Mouse (Mus musculus) right cerebral cortex, postnatal 25 days (tissue): ENCODE data around the gene Otulin.

Source experiments
- DNase-seq: peaks from one replicate; pipeline ENCODE4 v3.0.0; 2022

Gene Otulin

DNA sequence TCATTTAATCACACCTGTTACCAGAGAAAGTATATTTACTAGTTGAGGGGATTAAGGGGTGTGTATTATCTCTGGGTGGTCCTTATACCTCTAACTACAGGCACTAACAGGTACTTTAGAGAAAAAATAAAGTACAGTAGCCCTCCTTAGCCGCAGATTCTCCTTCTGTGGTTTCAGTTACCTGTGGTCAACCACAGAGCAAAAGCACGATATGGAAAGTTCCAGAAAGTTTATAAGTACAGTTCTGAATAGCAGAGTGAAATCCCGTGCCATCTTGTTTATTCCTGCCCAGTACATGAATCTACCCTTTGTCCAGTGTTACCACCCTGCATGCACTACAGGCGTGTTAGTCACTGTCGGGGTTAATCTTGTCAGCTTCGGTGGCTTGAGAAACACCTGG, 51.6 kb downstream of the Otulin start:
- DNase-seq, result no peak

DNA sequence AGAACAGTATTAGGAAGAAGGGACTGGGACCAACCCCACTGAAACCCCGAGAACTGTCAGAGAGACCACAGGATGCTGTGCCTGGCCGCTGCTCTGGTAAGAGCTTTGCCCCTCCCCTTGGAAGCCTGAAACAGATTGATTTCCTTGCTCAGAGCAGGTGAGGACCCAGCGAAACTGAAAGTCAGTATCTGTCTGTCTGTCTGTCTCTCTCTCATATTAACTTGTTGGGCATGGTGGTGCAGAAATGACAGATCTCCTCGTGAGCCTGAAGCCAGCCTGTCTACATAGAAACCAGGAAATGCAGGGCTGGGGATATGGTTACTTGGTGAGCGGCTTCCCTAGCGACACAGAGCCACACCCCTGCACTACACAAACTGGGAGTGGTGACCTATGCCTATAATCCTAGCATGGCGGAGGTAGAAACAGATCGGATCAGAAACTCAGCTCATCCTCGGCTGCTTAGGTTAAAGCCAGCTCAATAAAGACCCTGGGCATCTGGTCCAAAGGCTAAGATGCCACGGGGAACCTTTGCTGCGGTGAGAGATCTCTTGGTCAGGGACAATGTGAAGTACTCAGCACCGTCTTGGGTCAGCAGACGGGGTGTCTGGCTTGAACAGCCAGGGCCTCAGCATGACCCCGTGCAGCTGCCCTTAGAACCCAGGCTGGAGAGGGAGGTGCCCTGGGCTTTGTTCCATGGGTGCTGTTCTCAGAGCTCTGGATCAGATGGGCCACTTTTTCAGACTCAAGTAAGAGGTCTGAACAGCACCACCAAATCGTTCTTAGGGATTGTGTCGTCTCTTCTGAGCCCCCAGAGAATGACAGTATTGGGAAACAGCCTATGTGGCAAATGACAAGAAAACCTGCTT, 52.3 kb downstream of the Otulin start:
- no peak for DNase-seq

DNA sequence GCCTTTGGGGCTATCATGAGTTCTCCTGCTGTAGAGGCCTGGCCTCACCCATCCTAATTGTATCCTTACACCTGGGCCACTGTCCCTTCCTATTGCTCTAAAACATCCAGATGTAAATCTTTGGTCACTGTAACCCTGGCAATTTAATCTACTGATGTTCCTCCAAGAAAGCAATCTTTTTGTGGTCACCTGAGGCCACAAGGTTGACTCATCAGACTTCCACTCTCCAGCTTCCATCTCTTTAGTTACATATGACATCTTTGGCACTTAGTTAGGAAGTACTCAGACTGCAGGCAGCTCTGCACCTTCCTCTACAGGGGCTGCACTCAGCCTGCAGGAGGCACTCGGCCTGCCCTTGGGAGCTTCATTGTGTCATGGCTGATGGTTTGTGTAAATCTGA, 53.6 kb downstream of the Otulin start:
- DNase-seq, result no peak

DNA sequence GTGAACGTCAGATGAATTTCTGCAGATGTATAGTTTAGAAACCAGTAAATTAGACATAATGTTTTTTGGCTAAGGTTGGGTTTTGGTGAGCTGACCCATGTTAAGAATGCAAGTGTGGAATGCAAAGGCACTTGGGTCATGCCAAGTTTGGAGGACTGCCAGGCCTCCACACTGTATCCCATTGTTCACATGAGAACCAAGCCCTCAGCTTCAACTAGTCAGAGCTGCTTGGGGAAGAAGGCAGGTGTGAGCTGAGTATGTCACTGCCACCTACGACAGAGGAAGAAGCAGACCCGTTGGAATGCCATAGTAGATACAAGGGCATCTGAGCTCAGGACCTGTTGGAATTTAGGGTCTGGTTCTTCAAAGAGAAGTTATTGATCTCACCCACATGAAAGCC, 54.6 kb downstream of the Otulin start:
- no peak for DNase-seq

DNA sequence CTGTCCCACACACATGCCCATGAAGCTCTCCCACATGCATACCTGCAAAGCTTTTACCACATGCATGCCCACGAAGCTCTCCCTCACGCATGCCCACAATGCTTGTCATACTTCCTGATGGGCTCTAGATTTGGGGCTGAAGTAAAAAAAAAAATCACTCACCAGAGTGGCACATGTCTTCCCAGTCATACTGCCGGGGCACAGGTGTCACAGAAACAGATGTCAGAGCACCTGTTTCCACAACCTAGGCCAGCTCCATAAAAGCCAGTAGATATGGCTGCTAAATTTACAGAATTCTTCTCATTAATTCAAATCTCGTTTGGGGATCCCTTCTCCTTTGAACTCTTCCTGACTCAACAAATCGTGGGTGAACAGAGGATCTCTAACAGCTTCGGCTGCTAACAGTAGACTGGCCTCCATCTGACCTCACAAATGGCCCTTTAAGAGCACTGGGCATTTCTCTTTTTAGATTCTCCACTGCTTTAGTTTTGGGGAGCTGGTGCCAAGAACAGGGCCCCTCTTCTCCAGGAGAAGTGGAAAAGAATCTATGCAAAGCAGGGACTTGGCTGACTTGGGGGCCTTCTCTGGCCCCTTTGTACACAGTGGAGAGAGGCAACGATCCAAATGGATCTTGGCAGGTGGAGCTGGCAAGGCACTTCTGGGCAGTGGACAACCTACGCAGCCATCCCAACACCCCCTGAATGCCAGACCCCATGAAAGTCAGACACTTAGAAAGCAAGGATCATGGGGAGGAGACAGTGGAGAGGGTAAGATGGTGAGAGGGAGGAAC, 55.3 kb downstream of the Otulin start:
- DNase-seq, result no peak

DNA sequence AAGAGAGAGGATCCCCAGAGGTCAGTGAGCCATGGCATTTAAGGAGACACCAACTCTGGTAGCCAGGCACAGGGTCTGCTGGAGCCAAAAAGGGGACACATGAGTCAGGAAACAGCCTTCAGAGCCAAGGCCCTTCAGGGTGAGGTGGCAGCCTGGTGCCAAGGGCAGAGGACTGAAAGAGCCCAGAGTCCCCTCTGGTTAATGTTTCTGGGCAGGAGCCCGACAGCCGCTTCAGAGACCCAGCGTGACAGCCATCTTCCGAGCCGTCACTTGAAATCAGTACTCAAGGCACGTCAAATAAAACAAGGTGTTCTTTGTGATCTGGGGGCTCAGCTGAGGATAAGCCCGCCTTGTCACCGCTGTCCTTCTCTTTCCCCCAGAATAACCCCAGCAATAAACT, 59.3 kb downstream of the Otulin start:
- DNase-seq, result no peak

DNA sequence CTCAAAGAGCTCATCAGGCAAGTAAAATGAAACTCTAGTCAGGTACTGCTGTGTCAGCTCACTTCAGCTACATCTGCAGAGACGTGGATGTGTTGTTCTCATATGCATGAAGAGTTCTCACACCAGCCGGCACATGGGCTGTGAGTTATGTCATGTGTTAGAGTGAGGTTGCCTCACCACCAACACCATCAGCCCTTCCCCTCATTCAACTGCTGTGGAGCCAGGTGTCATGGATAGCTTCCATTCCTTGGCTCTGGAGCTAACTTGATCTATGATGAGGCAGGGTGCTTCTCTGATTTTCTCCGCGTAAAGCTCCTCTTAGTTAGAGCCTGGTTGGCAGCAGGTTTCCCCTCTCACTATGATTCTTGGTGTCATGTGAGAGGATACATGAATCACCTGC, 60.1 kb downstream of the Otulin start:
- no peak for DNase-seq

DNA sequence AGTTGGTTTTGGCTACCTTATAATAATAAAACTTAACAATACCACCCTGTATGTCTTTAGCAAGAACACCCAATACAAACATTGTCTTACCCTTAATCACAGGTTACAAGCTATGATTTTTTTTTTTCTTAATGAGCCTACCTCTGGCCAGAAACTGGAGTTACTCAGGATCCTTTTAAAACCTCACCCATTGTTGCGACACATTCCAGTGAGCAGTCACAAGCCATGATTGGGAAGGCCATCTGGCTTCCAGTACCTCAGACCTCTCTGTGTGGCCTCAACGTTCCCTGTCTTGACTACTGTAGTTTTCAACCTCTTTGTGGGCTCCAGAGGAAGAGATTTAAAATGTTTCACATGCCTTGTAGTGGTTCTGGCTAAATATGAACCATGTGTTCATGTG, 60.6 kb downstream of the Otulin start:
- DNase-seq, result no peak

DNA sequence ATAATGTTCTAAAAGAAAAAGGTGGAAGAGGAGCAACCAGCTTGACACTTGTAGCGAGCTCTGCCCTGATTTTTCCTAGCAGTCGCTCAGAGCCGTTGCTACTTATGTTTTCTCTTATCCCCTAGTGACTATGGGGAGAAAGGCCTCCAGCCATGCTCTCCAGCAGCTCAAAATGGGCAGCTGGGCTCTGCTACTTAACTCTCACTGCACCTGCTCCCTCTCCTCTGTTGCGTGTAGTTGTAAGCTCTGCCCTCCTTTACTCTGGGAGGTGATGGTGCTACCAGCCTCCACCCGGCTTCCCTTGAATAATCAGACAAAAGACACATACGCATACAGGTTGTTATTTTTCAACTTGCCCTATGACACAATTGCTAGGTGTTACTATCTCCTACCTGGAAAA, 62.1 kb downstream of the Otulin start:
- DNase-seq, result no peak

DNA sequence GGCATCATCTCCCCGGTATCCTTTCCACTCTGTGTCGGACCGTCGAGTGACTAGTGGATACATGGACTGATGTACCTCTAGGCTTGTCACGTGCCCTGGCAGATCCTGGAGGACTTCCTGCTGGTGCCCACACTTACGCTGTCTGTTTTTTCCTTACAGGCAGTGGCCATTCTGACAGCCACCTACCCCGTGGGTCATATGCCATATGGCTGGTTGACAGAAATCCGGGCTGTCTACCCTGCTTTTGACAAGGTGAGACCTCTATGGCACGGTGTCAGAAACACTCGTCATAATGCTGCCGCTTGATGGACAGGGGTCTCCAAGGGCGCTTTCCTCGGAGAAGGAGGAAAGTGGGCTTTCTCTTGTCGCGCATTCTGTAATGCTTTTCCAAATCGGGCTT, 63.1 kb downstream of the Otulin start:
- DNase-seq, result no peak

DNA sequence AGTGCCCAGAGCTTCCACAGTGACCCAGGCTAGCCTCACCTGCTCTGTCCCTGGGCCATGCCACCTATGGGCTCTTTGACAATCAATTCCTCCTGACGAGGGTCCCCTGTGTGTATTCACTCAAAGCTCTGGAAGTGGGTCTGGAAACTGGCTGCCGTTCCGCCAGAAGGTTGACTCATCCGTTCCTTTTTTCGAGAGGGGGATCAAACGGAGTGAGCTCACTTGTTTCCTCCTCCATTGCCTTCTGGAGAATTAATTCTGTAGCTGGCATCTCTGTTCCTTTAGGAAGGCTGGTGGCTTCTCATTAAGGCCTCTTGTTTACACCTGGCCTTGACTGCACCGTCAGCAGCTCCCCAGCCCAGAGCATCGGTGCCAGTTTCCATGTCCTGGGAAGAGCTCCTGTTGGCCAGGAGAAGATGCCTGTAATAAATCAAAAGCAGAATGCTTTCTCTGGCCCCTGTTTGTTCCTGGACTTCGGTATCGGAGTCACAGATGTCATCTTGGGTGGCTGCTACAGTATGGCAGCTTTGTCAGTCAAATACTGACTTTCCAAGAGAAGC, 64.8 kb downstream of the Otulin start:
- peak; percentile 50 for DNase-seq

DNA sequence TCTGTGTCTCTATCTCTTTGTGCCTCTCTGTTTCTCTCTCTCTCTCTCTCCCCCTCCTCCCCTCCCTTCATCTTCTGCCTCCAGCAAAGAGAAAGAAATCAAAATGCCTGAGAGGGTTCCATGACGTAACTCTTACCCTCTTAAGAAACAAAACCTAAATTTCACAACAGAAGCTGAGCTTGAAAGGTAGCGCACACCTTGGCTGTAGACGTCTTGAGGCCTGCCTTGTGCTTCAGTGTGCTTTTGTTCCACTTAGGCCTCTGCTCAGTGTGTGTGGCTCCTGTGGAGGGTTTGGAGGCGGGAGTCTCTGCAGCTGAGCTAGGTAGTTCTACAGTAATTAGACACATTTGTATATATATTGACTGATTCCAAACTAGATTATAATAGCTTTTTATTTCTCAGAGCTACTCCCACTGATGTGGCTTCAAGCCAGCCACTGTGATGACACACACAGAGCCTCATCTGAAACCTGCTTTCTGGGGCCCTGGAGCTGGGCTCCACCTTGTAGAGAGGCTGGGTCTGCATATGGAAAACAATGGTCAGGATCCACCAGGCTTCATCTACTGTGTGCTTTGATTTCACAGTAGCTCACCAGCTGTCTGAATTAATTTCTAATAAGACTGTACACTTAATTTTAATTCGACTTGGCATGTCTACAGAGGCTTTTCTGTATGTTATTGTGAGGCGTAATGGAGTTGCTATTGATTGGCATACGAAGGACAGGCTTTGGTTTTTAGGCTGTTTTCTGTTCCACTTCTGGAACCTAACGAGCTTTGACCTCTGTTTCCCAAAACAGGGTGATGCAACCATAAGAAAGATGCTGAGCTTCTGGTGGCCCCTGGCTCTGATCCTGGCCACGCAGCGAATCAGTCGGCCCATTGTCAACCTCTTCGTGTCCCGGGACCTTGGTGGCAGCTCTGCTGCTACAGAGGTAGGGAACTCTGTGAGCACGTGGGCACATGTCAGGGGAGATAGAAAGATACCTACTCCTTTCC, 66.1 kb downstream of the Otulin start:
- DNase-seq, result peak; percentile 64

DNA sequence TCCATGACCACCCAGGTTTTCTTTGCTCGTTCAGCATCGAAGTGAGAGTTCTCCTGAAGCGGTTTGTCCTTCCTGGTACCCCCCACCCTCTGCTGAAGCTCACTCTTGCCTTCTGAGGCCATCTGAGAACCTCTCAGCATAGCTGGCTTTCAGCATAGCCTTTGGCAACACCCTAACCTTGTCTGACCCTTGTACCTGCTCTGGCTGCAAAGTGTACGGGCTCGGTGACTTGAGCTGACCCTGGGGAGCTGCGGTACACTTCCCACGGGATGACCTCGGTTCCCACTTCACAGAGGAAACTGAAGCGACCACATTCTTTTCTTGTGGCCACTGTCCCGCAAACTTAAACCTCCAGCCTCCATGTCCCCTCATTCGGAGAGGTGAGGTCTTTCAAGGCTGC, 70.2 kb downstream of the Otulin start:
- no peak for DNase-seq

DNA sequence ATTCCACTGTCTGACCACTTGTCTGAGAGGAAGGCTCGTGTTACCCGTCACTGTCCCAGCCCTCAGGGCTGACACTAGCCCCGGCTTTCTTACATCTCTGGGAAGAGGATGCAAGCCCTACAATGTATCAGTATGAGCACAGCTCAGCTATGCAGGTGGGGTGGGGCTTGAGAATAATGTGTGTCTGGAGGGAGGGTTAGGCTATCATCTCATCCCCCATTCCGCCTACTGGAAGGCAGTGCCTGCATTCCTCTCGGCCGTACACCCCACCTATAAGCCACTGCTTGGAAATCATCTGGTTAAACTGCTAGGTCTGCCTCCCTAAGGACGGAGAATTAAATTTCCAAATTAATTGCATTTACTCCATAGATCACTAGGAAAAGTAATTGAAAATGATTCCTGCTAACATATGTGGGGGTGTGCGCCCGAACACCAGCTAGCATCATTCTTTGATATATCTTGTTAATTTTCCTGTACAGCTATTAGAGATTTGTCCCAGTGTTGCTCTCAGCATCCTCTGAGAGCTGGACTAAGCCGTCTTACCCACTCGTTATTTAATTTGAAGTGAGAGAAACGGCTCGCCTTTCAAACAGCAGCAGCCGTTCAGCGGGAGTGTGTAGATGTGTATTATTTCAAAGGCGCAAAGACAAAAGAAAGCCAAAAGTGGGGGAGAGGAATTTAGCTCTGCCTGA, 71.9 kb downstream of the Otulin start:
- DNase-seq, result no peak

DNA sequence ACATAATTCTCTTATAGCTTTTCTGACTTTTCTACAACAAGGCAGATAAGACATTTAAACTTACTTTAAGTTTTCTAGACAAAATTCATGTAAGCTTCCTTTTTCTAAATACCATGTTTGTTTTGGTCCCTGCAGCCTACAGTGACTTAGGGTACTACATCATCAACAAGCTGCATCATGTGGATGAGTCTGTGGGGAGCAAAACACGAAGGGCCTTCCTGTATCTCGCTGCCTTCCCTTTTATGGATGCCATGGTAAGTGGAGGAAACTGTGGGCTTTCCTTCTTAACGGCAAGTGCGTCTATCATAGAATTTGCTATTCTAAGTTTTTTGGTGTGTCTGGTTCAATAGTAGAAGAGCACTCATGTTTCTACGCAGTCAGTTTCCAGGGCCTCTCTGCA, 76.9 kb downstream of the Otulin start:
- no peak for DNase-seq

DNA sequence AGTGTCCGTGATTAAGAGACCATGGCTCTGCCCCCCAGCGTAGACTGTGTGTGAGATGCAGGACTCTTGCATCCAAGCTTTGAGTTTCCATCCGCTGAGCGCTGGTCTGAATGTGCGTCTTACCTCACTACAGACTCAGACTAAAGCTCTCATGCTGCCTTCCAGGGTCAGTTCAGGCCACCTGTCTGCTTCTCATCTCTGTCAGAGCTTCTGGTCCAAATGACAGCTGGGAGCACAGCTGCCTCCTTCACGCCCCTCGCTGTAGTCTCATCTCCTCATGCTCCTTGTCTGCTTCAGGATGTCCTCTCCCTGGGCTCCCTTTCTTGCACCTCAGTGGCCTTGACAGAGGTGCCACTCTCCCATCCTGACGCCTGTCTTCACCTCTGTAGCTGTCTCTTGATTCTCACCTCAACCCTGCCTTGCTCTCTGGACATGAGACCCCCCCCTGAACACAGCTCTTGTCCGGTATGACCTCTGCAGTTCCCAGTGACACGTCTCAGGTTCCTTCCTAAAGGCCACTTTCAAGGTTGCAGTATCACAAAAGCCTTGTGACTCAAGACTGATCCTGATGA, 78.3 kb downstream of the Otulin start:
- DNase-seq, result no peak

DNA sequence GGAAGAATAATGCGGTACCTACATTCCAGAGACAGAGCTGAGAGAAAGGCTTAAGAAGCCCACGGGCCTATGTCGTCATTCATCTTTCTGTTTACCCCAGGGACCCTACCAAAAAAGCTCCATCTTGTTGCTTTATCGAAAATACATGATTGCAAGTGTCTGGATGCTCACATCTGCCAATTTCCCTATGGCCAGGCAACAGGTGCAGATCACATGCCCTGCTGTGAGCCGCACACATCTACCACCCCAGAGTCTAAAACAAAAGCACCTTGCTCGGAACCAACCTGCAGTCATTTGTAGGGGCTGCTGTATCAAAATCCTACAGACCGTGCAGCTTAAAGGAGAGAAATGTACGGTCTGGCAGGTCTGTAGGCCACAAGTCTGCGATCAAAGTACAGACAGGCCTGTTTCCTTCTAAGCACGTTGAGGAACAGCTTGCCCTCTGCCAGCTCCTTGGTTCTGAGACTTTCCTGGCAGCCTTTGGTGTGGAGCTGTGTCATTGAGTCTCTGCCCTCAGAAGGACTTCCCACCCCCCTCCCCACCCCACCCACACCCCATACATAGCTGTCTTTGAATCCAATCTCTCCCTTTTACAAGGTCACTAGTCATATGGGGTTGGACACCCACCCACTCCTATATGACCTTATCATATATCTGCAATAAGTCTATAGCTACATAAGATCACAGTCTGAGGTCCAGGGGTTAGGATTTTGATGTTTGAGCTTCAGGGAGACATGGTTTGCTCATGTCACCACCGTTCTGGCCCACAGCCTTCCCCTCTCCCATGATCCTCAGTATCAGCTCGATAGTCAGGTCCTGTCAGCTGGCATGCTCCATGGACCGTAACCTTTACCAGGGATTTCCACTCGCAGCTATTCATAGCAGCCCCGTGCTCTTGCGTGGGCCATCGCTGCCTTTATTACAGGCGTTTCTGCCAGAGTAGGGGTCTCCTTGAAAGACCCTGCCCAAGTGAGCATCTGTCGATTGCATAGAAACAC, 79.1 kb downstream of the Otulin start:
- DNase-seq, result no peak

DNA sequence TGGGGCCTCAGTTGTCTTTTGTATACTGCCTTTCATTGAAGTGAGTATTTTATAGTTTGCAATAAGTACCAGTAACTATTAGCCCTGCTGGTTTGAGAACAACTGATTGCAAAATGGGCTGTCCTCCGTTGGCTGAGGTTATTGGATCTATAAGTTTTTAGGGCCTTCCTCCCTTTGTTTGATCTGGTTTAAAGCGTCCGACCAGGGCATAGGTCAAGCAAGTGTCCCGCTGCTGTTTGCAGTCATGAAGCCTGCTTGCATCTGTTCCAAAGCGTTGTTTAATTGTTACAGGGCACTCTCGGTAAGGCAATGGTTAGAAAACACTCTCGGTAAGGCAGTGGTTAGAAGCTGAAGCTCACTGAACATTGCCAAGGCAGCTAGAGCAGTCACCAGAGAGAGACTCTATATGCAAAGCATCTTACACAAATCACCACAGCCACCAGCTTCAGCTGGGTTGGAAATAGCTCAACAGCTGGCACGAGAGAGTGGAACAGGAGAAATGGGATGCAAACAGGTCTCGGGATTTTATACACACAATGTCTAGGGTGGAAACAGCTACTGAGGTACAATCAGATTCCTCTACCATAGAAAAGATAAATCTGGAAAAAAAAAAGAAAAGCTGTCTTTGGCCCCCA, 80.0 kb downstream of the Otulin start:
- no peak for DNase-seq

DNA sequence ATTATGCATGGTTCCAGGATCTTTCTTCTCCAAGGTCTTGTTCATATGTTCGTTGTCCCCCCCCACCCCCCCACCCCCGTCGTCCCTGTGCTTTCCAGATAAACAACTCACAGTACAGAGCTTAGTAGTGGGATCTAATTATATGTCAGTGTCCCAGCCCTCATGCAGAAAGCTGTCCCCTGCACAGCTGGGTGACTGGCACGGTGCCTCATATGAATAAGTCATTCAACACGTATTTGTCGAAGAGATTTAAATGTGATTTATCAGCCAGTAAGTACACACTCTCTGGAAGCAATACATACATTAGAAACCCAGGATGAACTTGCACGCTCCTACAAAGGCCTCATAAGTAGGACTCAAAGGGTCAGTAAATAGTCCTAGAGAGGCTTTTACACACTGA, 80.6 kb downstream of the Otulin start:
- DNase-seq, result no peak

DNA sequence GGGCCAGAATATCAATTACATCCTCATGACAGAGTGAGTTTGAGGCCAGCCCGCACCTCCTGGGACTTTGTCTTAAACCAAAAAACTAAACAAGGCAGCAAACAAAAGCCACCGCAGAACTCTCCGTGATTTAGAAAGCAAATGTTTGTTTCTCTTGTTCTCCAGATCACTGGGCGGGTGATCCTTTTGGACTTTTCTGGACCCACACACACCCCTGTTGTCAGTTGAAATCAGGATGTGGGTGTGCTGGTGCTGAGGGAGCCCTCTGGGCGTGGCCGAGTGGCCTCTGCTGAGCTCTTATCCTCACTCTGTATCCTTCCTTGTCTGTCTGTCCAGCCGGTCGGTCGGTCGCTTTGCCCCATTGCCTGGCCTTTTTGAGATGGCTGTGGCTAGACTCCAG, 81.4 kb downstream of the Otulin start:
- DNase-seq, result no peak
